Mouse (Mus musculus) monocyte, adult 5-6 weeks (primary cell): ENCODE data around the gene Edn3. TPM values are rescaled to one million over a fixed set of nuclear protein-coding genes. Genes with fewer than 3 reads are reported as not detected.

Experiments used
- ATAC-seq: fragments of 153-309, 156-312 bp; replicated peaks from 2 replicates; pipeline ENCODE4 v1.8.0; 2017; ENCODE audit warnings: mild to moderate bottlenecking; ENCODE audit not compliant: low TSS enrichment, insufficient number of reproducible peaks, severe bottlenecking, poor library complexity, low FRiP score
- total RNA-seq: library from RNA; stranded (forward); fragments of 200-1000, 200-491, 200-594 nt; gene quantifications from 3 replicates; pipeline ENCODE4 v1.2.3, GENCODE M21; 2017

Edn3 gene
- total RNA-seq, 1 experiment from 2014 or later = not detected

DNA sequence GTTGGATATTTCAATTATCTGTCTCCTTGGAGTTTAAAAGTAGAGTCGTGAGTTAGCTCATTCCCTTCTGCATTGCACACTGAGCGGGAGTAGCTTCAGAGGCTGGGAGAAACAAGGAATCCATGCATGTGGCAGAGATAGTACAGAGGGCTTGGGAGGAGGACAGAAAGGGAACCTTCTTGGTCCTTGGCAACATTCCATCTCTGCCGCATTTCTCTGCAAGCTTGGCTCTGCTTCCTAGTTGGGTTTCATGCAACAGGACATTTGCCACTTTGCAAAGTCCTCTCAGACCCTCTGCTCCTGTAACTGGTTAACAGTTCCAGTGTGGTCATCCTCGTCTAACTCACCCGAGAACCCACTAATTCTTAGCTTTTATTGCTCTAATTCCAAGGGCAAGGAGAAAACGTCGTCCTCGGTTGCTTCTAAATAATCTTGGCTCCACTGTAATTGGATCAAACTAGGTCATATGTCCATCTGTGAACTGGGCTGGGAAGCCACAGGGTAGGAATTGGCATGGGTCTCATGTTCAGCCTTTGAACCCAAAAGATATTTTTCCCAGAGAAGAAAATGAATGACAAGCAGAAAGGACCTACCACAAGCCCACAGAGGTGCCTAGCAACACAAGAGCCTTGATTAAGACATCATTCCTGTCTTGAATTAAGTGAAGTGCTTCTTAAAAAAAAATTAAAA is 32.2 kb downstream of the Edn3 start:
- ATAC-seq = no peak

DNA sequence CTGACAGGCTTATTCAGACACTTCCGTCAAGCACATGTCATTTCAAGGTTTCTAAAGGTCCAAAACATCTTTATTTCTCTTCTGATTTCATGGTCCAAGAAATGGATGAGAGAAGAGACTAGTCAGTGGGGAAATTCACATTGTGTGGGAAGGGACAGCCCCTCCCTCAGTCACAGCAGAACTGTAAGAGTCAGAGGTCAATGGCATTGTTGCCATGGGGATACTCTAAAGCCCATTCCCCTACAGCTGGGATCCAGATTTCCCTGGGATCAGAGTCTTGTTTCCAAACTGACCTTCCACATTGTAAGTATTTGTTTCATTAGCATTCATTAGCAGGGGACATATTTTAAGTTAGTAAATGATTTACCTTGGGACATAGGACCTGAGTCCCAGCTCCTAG is 32.8 kb downstream of the Edn3 start:
- no peak for ATAC-seq

- ATAC-seq = no peak
These were observed 36.6 kb downstream of the Edn3 start for GRCm38 (mm10) chr2:174796998-174797397.

DNA sequence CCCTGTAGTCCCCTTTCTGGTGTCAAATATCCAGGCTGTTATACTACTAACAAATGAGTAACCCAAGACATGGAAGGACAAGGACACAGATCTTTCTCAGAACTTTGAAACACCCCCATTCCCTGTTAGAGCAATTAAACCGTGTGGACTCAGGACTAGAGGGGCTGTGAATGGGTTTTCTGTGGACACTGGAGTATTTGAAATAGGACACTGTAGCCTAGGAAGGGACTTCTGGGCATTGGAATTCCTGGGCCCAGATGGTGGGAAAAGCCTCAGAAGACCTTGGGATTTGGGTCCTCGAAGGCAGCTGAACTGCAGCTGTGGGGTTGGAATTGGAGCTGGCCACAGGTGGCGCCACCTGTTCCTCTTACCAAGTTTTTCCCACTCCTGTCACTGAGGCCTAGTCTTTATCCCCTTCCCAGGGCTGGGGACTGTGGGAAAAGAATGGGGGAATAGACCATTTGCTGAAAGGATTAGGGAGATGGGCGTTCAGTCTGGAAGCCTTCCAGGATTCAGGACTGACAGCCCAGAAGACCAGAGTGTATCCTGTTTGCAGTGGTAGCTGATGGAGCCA is 37.2 kb downstream of the Edn3 start:
- ATAC-seq = no peak

- ATAC-seq = no peak
These were observed 42.0 kb downstream of the Edn3 start for GRCm38 (mm10) chr2:174802453-174802852.

DNA sequence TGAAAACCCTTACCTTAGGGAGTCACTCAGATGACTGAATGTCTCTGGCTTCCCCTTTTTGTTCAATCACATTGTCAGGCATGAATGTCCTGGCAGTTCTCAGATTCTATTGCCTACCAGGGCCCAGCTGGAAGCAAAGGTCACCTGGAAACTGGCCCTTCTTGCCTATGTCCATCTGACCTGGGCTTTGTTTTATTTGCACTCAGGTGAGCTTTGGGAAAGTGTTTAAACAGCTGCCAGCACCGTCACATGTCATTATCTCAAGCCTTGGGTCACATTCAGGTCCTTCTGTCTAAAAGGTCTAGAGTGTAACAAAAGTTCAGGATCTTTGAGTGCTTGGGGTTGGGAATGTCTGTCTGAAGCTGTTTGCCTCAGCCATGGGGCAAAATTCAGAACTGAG is 43.2 kb downstream of the Edn3 start:
- no peak for ATAC-seq

GRCm38 (mm10) chr2:174807900-174808299 is 47.5 kb downstream of the Edn3 start:
- no peak for ATAC-seq

DNA sequence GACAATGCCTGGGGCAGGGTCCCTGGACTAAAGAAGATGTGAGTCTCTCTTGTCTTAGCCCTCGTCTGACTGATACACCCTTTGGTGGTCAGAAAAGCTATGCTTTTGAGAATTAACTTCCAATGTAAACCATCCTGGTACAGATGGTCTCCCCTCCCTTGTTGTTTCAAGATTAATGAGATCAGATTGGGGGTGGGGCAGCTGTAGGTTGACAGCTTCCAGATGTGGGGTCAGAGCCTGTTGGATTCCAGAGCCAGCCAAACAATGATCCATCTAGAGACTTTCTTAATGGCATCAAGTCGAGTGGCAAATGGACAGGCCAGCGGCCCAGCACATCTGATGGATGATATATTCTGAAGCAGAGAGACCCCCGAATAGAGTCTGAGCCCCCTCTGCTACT is 48.9 kb downstream of the Edn3 start:
- no peak for ATAC-seq

- ATAC-seq = no peak
These were observed 52.9 kb downstream of the Edn3 start for GRCm38 (mm10) chr2:174813306-174813705.

DNA sequence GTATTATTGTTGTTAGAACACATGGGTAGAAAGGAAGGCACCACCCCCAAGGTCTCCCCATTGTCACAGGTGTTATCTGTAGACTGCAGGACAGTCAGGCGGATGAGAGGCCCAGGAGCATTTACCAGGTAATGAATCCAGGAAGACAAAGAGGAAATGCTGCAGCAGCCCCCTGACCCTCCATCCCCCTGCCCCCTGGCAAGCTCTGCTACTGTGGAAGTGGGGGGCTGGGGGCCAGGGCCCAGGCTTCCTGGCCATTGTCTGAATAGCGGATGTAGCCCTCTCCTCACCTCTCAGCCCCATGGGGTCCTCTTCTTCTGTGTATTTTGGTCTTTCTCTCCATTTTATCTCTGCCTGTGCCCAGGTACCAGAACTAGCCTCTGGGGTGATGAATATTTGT is 55.7 kb downstream of the Edn3 start:
- no peak for ATAC-seq

DNA sequence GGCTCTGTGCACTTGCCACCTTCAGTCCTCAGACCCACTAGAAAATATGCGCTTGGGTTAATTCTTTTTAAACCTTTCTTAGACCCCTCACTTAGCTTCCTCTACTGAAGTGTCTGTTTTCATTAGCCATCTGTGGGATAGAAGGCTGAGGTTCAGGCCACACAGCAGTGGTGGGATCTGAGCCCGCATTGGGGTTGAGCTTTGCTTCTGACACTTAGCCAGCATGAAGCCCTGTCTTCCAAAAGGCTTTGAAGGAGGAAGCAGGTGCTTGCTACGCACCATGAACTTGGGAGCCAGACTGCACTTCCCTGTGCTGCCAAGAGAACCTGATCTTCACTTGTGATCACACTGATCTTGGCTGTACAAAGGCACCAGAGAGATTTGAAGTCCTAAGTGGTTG is 59.9 kb downstream of the Edn3 start:
- no peak for ATAC-seq

DNA sequence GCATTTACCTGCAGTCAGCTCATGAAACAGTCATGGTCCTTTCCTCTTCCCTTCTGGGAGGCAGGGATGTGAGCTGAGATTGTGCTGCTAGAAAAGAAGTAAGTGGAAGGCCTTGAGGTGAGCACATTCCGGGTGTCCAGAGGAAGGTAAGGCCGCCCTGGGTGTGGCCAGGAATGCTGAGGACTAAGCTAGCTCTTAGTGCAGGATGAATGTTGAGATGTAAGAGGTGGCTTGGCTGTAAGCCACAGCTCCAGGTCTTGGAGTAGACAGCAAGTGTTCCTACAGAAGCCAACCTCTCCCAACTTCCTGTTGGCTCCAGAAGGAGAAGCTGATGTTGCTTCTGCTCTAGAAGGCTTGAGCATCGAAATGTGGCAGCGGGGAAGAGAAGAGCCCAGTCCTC is 67.4 kb downstream of the Edn3 start:
- no peak for ATAC-seq

DNA sequence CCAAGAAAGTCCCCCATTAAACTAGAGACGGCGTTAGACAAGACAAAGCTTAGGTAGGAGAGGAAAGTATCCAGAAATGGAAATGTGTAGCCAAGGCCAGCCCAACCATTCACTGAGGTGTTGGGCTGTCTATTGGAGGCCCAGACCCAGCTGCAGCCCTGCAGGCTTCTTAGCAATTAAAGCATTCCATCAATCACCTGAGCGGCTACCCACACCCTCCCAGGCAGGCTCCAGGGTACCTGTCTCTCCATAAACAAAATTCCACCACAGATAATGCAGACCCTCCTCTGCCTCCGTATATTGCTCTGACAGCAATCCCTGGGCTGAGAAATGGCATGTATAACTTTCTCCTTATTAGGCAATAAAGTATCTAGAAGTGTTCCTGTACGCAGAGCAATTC is 73.2 kb downstream of the Edn3 start:
- no peak for ATAC-seq

Other genes with a start within 250 kb of the Edn3 start
- 8.4 to 20.3 TPM (median 8.5 TPM) in 3 replicates for gene Zfp831, start 117.1 kb upstream of the Edn3 start, total RNA-seq
- gene Gm14444, start 249.6 kb downstream of the Edn3 start, total RNA-seq = not detected in 3 replicates